8 mouse cellular contexts compared by ENCODE assay signal in the genomic region with DNA sequence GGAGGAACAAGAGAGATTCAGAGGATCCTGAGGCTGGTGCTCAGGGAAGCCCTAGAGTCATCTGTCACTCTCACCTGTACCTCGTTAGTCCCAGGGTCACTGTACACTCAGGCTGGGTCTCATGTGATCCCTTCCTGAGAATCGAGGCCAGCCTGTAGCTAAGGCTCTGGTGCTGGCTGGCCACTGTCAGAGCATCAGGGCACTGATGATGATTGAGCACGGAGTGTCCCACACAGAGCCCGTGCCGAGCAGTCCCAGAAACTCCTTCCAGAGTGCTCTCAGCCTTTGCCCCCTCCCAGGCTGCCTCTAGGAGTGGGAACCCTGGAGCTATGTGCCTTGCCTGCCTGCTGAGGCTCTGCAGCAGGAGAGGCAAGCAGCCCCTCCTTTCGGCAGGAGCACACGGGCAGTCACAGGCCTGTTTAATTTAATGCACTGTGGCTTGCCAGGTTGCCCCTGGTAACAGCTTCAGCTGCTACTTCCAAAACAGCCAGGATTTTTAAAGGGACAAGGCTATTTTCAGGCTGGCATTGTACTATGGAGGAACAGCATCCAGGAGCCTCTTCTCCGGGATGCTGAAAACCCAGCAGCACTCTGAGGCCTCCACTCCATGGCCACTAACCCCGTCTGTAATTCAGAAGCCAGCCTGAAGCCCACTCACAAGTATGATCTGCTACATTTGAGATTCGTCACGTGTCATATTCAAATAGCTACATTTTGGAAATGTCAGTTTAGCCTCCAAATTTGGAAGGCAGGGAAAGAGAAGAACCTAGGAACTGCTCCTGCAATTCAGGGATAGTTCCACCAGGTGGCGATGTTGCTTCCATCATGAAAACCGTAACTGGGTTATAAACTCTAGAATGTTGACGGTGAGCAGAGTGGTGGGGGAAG. TPM values are rescaled to one million over a fixed set of nuclear protein-coding genes. Genes with fewer than 3 reads are reported as not detected.
DNase-seq lines count a peak whose midpoint lies in the region; ATAC-seq and TF ChIP-seq lines count a peak whose summit lies in the region.

No protein-coding gene starts in this region.

- H3K27me3 ChIP-seq in liver, adult 2 months (ENCODE audit: control insufficient read depth, insufficient read depth, low read length) = no peaks in the 10 kb centered on the region
- H3K27me3 ChIP-seq in liver, embryonic 12.5 days (replicated peaks) = peaks cover 50% of the 10 kb centered on the region
- H3K27me3 ChIP-seq in forebrain, embryonic 13.5 days = peaks cover 6% of the 10 kb centered on the region
- no peaks in the 10 kb centered on the region for H3K27me3 ChIP-seq in midbrain, embryonic 16.5 days (ENCODE audit: control insufficient read depth, insufficient read depth, low read depth, low read length)
- H3K27me3 ChIP-seq in stomach, embryonic 15.5 days (replicated peaks) = peaks cover under 1% of the 10 kb centered on the region; the same call in 1 of the 2 replicates

- H3K4me2 ChIP-seq in liver, embryonic 12.5 days = no peak overlapping the region
- H3K4me2 ChIP-seq in forebrain, embryonic 13.5 days = peak overlapping the region; percentile 12; the same call in 1 of the 2 replicates
- peak overlapping the region; percentile 43 for H3K4me2 ChIP-seq in midbrain, embryonic 16.5 days (ENCODE audit: low read length)
- H3K4me2 ChIP-seq in stomach, embryonic 15.5 days = no peak overlapping the region

- H3K4me1 ChIP-seq in liver, adult 2 months (ENCODE audit: control insufficient read depth, insufficient read depth, low read length) = no peaks in the 10 kb centered on the region
- H3K4me1 ChIP-seq in liver, embryonic 12.5 days = no peaks in the 10 kb centered on the region
- peaks cover 26% of the 10 kb centered on the region for H3K4me1 ChIP-seq in forebrain, embryonic 13.5 days
- H3K4me1 ChIP-seq in midbrain, embryonic 16.5 days (ENCODE audit: control insufficient read depth, insufficient read depth, low read length) = peaks cover 48% of the 10 kb centered on the region
- H3K4me1 ChIP-seq in stomach, embryonic 15.5 days = peaks cover 21% of the 10 kb centered on the region

- TF ChIP-seq POLR2A in liver, adult 2 months (IDR thresholded peaks at IDR 0.05; ENCODE audit: extremely low read depth, insufficient read depth, low read length) = no peak

- WGBS in liver, adult 2 months = 54% methylated on average over 14 of the region's 14 CpGs
- 36% methylated on average over 14 of the region's 14 CpGs for WGBS in liver, embryonic 12.5 days (ENCODE audit: insufficient replicate concordance)
- WGBS in forebrain, embryonic 13.5 days = 22% methylated on average over 14 of the region's 14 CpGs
- WGBS in midbrain, embryonic 16.5 days = 13% methylated on average over 14 of the region's 14 CpGs
- 21% methylated on average over 14 of the region's 14 CpGs for WGBS in stomach, embryonic 15.5 days

- TF ChIP-seq CTCF in liver, adult 2 months (IDR thresholded peaks at IDR 0.05; ENCODE audit: low read depth, low read length) = peak; percentile 25; the same call in 1 of the 2 replicates

- intact Hi-C loops in left cerebral cortex, postnatal 14 days (cut with DNase I) = loop anchor here (1.0 to 5.0 kb wide), 2 partner anchors 78 to 542 kb away; no protein-coding TSS in a partner anchor

- no peaks in the 10 kb centered on the region for H3K36me3 ChIP-seq in liver, adult 2 months (ENCODE audit: control insufficient read depth, insufficient read depth, low read length)
- no peaks in the 10 kb centered on the region for H3K36me3 ChIP-seq in liver, embryonic 12.5 days
- H3K36me3 ChIP-seq in forebrain, embryonic 13.5 days (ENCODE audit: poor library complexity, severe bottlenecking) = no peaks in the 10 kb centered on the region
- H3K36me3 ChIP-seq in midbrain, embryonic 16.5 days (ENCODE audit: control insufficient read depth, insufficient read depth, low read length) = no peaks in the 10 kb centered on the region
- no peaks in the 10 kb centered on the region for H3K36me3 ChIP-seq in stomach, embryonic 15.5 days

- no peak for ATAC-seq in liver, embryonic 12.5 days
- ATAC-seq in forebrain, embryonic 13.5 days = peak; percentile 91
- ATAC-seq in midbrain, embryonic 16.5 days = peak; percentile 83
- ATAC-seq in stomach, embryonic 15.5 days (ENCODE audit: insufficient read depth, low FRiP score, low read depth) = peak; percentile 28; the same call in 1 of the 2 replicates

- H3K4me3 ChIP-seq in liver, adult 2 months (ENCODE audit: insufficient read depth, low read depth, low read length) = no peak overlapping the region
- H3K4me3 ChIP-seq in liver, embryonic 12.5 days = no peak overlapping the region
- H3K4me3 ChIP-seq in forebrain, embryonic 13.5 days = no peak overlapping the region
- H3K4me3 ChIP-seq in midbrain, embryonic 16.5 days (ENCODE audit: low read depth, low read length) = no peak overlapping the region
- no peak overlapping the region for H3K4me3 ChIP-seq in stomach, embryonic 15.5 days (replicated peaks)

- H3K79me2 ChIP-seq in liver, adult 2 months (ENCODE audit: control insufficient read depth, insufficient read depth, low read length) = no peaks in the 10 kb centered on the region

- H3K9ac ChIP-seq in liver, adult 2 months (ENCODE audit: low read depth, low read length) = no peak overlapping the region
- no peak overlapping the region for H3K9ac ChIP-seq in liver, embryonic 12.5 days
- no peak overlapping the region for H3K9ac ChIP-seq in forebrain, embryonic 13.5 days
- peak overlapping the region; percentile 61 for H3K9ac ChIP-seq in midbrain, embryonic 16.5 days (ENCODE audit: low read depth, low read length)
- H3K9ac ChIP-seq in stomach, embryonic 15.5 days = no peak overlapping the region

- H3K27ac ChIP-seq in liver, adult 2 months (replicated peaks; ENCODE audit: insufficient read depth, low read depth, low read length) = no peak overlapping the region
- H3K27ac ChIP-seq in liver, embryonic 12.5 days = no peak overlapping the region
- H3K27ac ChIP-seq in forebrain, embryonic 13.5 days = peak overlapping the region; percentile 62
- peak overlapping the region; percentile 91 for H3K27ac ChIP-seq in midbrain, embryonic 16.5 days (ENCODE audit: low read length)
- H3K27ac ChIP-seq in stomach, embryonic 15.5 days = peak overlapping the region; percentile 44; the same call in 1 of the 2 replicates

- peak; percentile 34 for DNase-seq in liver, adult 2 months (ENCODE audit: extremely low read depth, low read depth, low spot score)
- DNase-seq in c-Kit-positive CD71-positive TER-119-positive erythroid progenitor cells, embryonic 14.5 days (ENCODE audit: low spot score) = peak; percentile 58
- peak; percentile 79 for DNase-seq in induced T-regulatory cell, adult 2 months (ENCODE audit: low read depth)
- peak; percentile 94 to 96 for DNase-seq in left cerebral cortex, postnatal 14 days (ENCODE audit: low spot score in 2 of 2)

- no peaks in the 10 kb centered on the region for H3K9me3 ChIP-seq in liver, embryonic 12.5 days (replicated peaks)
- H3K9me3 ChIP-seq in forebrain, embryonic 13.5 days (replicated peaks) = no peaks in the 10 kb centered on the region
- no peaks in the 10 kb centered on the region for H3K9me3 ChIP-seq in midbrain, embryonic 16.5 days (replicated peaks; ENCODE audit: control insufficient read depth, low read length, poor library complexity, severe bottlenecking)
- no peaks in the 10 kb centered on the region for H3K9me3 ChIP-seq in stomach, embryonic 15.5 days

RNA-seq across cellular contexts. Expression of a gene that starts 8.3 kb away (rescaled TPM):
- total RNA-seq in liver, adult 2 months (2014; rRNA removed) = 0.09 TPM in 1 of 2 replicates, not detected in the other
- not detected in 2 replicates for polyA plus RNA-seq in liver, adult 2 months (2012; rRNA removed)
- polyA plus RNA-seq in liver, embryonic 12.5 days (2016; fragmentation: Nextera tagmentation; extraction: Ambion mirVana) = 0.05 and 0.07 TPM in 2 replicates
- 0.14 and 0.25 TPM in 2 replicates for polyA plus RNA-seq in forebrain, embryonic 13.5 days (2015; fragmentation: Nextera tagmentation; extraction: Ambion mirVana)
- 1 to 10 TPM; 1.7 to 2.0 TPM for total RNA-seq in left cerebral cortex, postnatal 14 days (2021)
- 3.6 and 4.4 TPM in 2 replicates for polyA plus RNA-seq in midbrain, embryonic 16.5 days (2015; fragmentation: Nextera tagmentation; extraction: Ambion mirVana)
- 7.3 and 8.2 TPM in 2 replicates for polyA plus RNA-seq in stomach, embryonic 15.5 days (2015; fragmentation: Nextera tagmentation; extraction: Ambion mirVana)

RNA-seq across cellular contexts. Expression of a gene that starts 13.5 kb away (rescaled TPM):
- total RNA-seq in liver, adult 2 months (2014; rRNA removed) = not detected in 2 replicates
- polyA plus RNA-seq in liver, adult 2 months (2012; rRNA removed) = not detected in 2 replicates
- polyA plus RNA-seq in liver, embryonic 12.5 days (2016; fragmentation: Nextera tagmentation; extraction: Ambion mirVana) = 0.17 and 0.26 TPM in 2 replicates
- 0.20 TPM in 1 of 2 replicates, not detected in the other for polyA plus RNA-seq in forebrain, embryonic 13.5 days (2015; fragmentation: Nextera tagmentation; extraction: Ambion mirVana)
- total RNA-seq in left cerebral cortex, postnatal 14 days (2021) = under 1 TPM in 1 of 2 experiments, not detected in 1; 0.37 TPM
- polyA plus RNA-seq in midbrain, embryonic 16.5 days (2015; fragmentation: Nextera tagmentation; extraction: Ambion mirVana) = not detected in 2 replicates
- 0.08 TPM in 1 of 2 replicates, not detected in the other for polyA plus RNA-seq in stomach, embryonic 15.5 days (2015; fragmentation: Nextera tagmentation; extraction: Ambion mirVana)

RNA-seq across cellular contexts. Expression of a gene that starts 20.3 kb away (rescaled TPM):
- 2.5 and 4.6 TPM in 2 replicates for total RNA-seq in liver, adult 2 months (2014; rRNA removed)
- polyA plus RNA-seq in liver, adult 2 months (2012; rRNA removed) = 4.1 and 5.4 TPM in 2 replicates
- polyA plus RNA-seq in liver, embryonic 12.5 days (2016; fragmentation: Nextera tagmentation; extraction: Ambion mirVana) = 6.9 and 7.5 TPM in 2 replicates
- polyA plus RNA-seq in forebrain, embryonic 13.5 days (2015; fragmentation: Nextera tagmentation; extraction: Ambion mirVana) = 11.8 and 12.3 TPM in 2 replicates
- 1 to 10 TPM; 6.3 to 6.5 TPM for total RNA-seq in left cerebral cortex, postnatal 14 days (2021)
- 8.9 and 9.9 TPM in 2 replicates for polyA plus RNA-seq in midbrain, embryonic 16.5 days (2015; fragmentation: Nextera tagmentation; extraction: Ambion mirVana)
- 11.5 and 13.2 TPM in 2 replicates for polyA plus RNA-seq in stomach, embryonic 15.5 days (2015; fragmentation: Nextera tagmentation; extraction: Ambion mirVana)

RNA-seq across cellular contexts. Expression of a gene that starts 48.2 kb away (rescaled TPM):
- total RNA-seq in liver, adult 2 months (2014; rRNA removed) = 22.4 and 23.4 TPM in 2 replicates
- 21.2 and 24.2 TPM in 2 replicates for polyA plus RNA-seq in liver, adult 2 months (2012; rRNA removed)
- polyA plus RNA-seq in liver, embryonic 12.5 days (2016; fragmentation: Nextera tagmentation; extraction: Ambion mirVana) = 45.2 and 48.6 TPM in 2 replicates
- 93.0 and 112 TPM in 2 replicates for polyA plus RNA-seq in forebrain, embryonic 13.5 days (2015; fragmentation: Nextera tagmentation; extraction: Ambion mirVana)
- total RNA-seq in left cerebral cortex, postnatal 14 days (2021) = 10 to 100 TPM; 41.2 to 43.7 TPM
- polyA plus RNA-seq in midbrain, embryonic 16.5 days (2015; fragmentation: Nextera tagmentation; extraction: Ambion mirVana) = 159 and 163 TPM in 2 replicates
- 77.9 and 80.7 TPM in 2 replicates for polyA plus RNA-seq in stomach, embryonic 15.5 days (2015; fragmentation: Nextera tagmentation; extraction: Ambion mirVana)

Comparison
In these comparisons a context has a peak if more than half of its experiments do, and no peak if none do; other contexts are left out.
1. DNase-seq: peak in every context shown above with its lines; median percentile 95 in left cerebral cortex, postnatal 14 days; 79 in induced T-regulatory cell, adult 2 months; 58 in c-Kit-positive CD71-positive TER-119-positive erythroid progenitor cells, embryonic 14.5 days; 34 in liver, adult 2 months.
2. H3K27ac ChIP-seq: peak in forebrain, embryonic 13.5 days (single experiment), midbrain, embryonic 16.5 days (single experiment) and stomach, embryonic 15.5 days (single experiment); none in liver, adult 2 months (single experiment) and liver, embryonic 12.5 days (single experiment).
3. H3K4me2 ChIP-seq: peak in forebrain, embryonic 13.5 days (single experiment) and midbrain, embryonic 16.5 days (single experiment); none in liver, embryonic 12.5 days (single experiment) and stomach, embryonic 15.5 days (single experiment).